Mouse (Mus musculus) spleen, adult 2 months (tissue): ENCODE results near the gene Nrp1.

Source experiments
- CTCF ChIP-seq: fragments of 200-500 bp; IDR thresholded peaks from 2 replicates; pipeline ENCODE4 v1.5.1; 2011; ENCODE audit warnings: mild to moderate bottlenecking, inconsistent platforms; ENCODE audit not compliant: insufficient read depth, insufficient read length, insufficient replicate concordance; ENCODE audit errors: extremely low read depth
- POLR2A ChIP-seq: fragments of 200-500 bp; IDR thresholded peaks from 2 replicates; pipeline ENCODE4 v1.6.1; 2011; ENCODE audit warnings: low read depth, low read length, inconsistent platforms

- TF ChIP-seq CTCF: no peak
- TF ChIP-seq POLR2A: no peak
Observed at GRCm38 (mm10) chr8:128504136-128504829, 145.9 kb downstream of the Nrp1 start.
